Mouse (Mus musculus) thymus, postnatal 36 days (tissue): ENCODE measurements around the gene Clca4b.
"Not testable (repeated sequence)": the region's sequence is repeated elsewhere in the genome, so short reads cannot be mapped to it uniquely, and the experiment has no call there.

Experiments
- DNase-seq, 2 experiments: peaks; one replicate each; pipeline ENCODE4 v3.0.0; 2022; ENCODE audit warnings: mixed read lengths in 2 of 2

Gene Clca4b

GRCm38 (mm10) chr3:144932335-144932734, at the start of gene Clca4b:
Clca4b (minus strand) TSS chr3:144932529.
- no peak for DNase-seq

GRCm38 (mm10) chr3:144980551-144980950, 48.2 kb upstream of the Clca4b start:
- DNase-seq: no peak

GRCm38 (mm10) chr3:144977631-144978030, 45.3 kb upstream of the Clca4b start:
- DNase-seq: no peak

GRCm38 (mm10) chr3:144976091-144976490, 43.8 kb upstream of the Clca4b start:
- DNase-seq: no peak

- DNase-seq: no peak
Observed at GRCm38 (mm10) chr3:144974945-144975344, 42.6 kb upstream of the Clca4b start, which contains the start of gene Clca4a. Clca4a (minus strand) TSS chr3:144975045.

- DNase-seq: no peak
Observed at GRCm38 (mm10) chr3:144971553-144972270, 39.4 kb upstream of the Clca4b start.

- no peak for DNase-seq
Observed at GRCm38 (mm10) chr3:144969755-144970154, 37.4 kb upstream of the Clca4b start.

- no peak for DNase-seq
Observed at GRCm38 (mm10) chr3:144966074-144966473, 33.7 kb upstream of the Clca4b start.

GRCm38 (mm10) chr3:144950829-144951228, 18.5 kb upstream of the Clca4b start:
- DNase-seq: no peak

- not testable (repeated sequence) for DNase-seq
Observed at GRCm38 (mm10) chr3:144947376-144947775, 15.0 kb upstream of the Clca4b start.

- not testable (repeated sequence) for DNase-seq
Observed at GRCm38 (mm10) chr3:144933625-144934024, 1.3 kb upstream of the Clca4b start.

GRCm38 (mm10) chr3:144933011-144933491, 722 bp upstream of the Clca4b start:
- DNase-seq: no peak

GRCm38 (mm10) chr3:144914014-144914413, 18.3 kb downstream of the Clca4b start:
- no peak for DNase-seq

GRCm38 (mm10) chr3:144897042-144897678, 35.2 kb downstream of the Clca4b start:
- no peak for DNase-seq

GRCm38 (mm10) chr3:144890246-144890758, 42.0 kb downstream of the Clca4b start:
- DNase-seq: no peak

GRCm38 (mm10) chr3:144886957-144887356, 45.4 kb downstream of the Clca4b start:
- no peak for DNase-seq

GRCm38 (mm10) chr3:144872012-144872411, 60.3 kb downstream of the Clca4b start:
- DNase-seq: not testable (repeated sequence)
